Mouse (Mus musculus) lung, embryonic 14.5 days (tissue): ENCODE measurements around the gene Trib3. TPM values are rescaled to one million over a fixed set of nuclear protein-coding genes. Genes with fewer than 3 reads are reported as not detected.
"Not testable (repeated sequence)": the region's sequence is repeated elsewhere in the genome, so short reads cannot be mapped to it uniquely, and the experiment has no call there.

ENCODE experiments used
- ATAC-seq: fragments of 200-750 bp; cut with Nextera tagmentation; 2 replicates; pipeline ENCODE4 v1.8.0; 2017; ENCODE audit warnings: mild to moderate bottlenecking, moderate TSS enrichment, moderate library complexity; ENCODE audit not compliant: insufficient read depth
- DNase-seq: peaks from one replicate; pipeline ENCODE4 v3.0.0-alpha.2; 2015
- H3K27ac ChIP-seq: fragments of 300-500 bp; sonication (generic); 2 replicates; pipeline ENCODE4 v1.5.1; 2014; ENCODE audit warnings: low read depth, mild to moderate bottlenecking, moderate library complexity
- H3K27me3 ChIP-seq: fragments of 300-500 bp; sonication (generic); 2 replicates; pipeline ENCODE4 v1.6.1; 2014; ENCODE audit warnings: low read length, control low read depth; ENCODE audit not compliant: insufficient read depth
- H3K36me3 ChIP-seq: fragments of 300-500 bp; sonication (generic); 2 replicates; pipeline ENCODE4 v1.6.1; 2014; ENCODE audit warnings: control low read depth; ENCODE audit not compliant: insufficient read depth
- H3K4me1 ChIP-seq: fragments of 300-500 bp; sonication (generic); 2 replicates; pipeline ENCODE4 v1.6.1; 2014; ENCODE audit warnings: antibody characterized with exemption, control low read depth; ENCODE audit not compliant: insufficient read depth
- H3K4me2 ChIP-seq: fragments of 300-500 bp; sonication (generic); 2 replicates; pipeline ENCODE4 v1.6.1; 2014; ENCODE audit warnings: mild to moderate bottlenecking
- H3K4me3 ChIP-seq: fragments of 300-500 bp; sonication (generic); 2 replicates; pipeline ENCODE4 v1.5.1; 2014; ENCODE audit warnings: low read depth, low read length
- H3K9ac ChIP-seq: fragments of 300-500 bp; sonication (generic); 2 replicates; pipeline ENCODE4 v1.6.1; 2014
- H3K9me3 ChIP-seq: fragments of 300-500 bp; sonication (generic); 2 replicates; pipeline ENCODE4 v1.6.1; 2016; ENCODE audit warnings: low read depth, low read length, control low read depth
- CTCF ChIP-seq: IDR thresholded peaks from 2 replicates; pipeline ENCODE4 v1.5.1; 2016; ENCODE audit warnings: antibody characterized with exemption, low read depth
- WGBS: fragments of 180-500 bp; shearing (Covaris S2); extraction: QIAGEN DNeasy Blood & Tissue Kit; methylation state at CpG from one replicate; pipeline ENCODE4 v1.1.7; 2014; 5-methylcytosine and 5-hydroxymethylcytosine counted together
- polyA plus RNA-seq: library from polyadenylated mRNA; unstranded; fragments of >200 nt; fragmentation: Nextera tagmentation; extraction: Ambion mirVana; gene quantifications from 2 replicates; pipeline ENCODE4 v1.2.1, GENCODE M21; 2014

Trib3 gene
- polyA plus RNA-seq, 1 experiment from 2014 or later = 2.2 TPM

GRCm38 (mm10) chr2:152293179-152293726 lies 50.6 kb downstream of the Trib3 start:
- WGBS = 2% methylated on average over 15 of the region's 15 CpGs
- no peaks in the 10 kb centered on the region for H3K27me3 ChIP-seq
- 0 out of 2 replicates have a peak, but pooled peaks cover under 1% of the 10 kb centered on the region for H3K36me3 ChIP-seq
- no peak overlapping the region; the same call in 1 of the 2 replicates for H3K27ac ChIP-seq
- peak; percentile 44 for ATAC-seq
- peak overlapping the region; percentile 91 for H3K4me3 ChIP-seq
- H3K4me2 ChIP-seq = peak overlapping the region; percentile 82
- no peak for TF ChIP-seq CTCF
- H3K9me3 ChIP-seq = no peaks in the 10 kb centered on the region
- DNase-seq = no peak
- peaks cover 12% of the 10 kb centered on the region; the same call in 1 of the 2 replicates for H3K4me1 ChIP-seq
- peak overlapping the region; percentile 89 for H3K9ac ChIP-seq

GRCm38 (mm10) chr2:152292475-152292874 lies 51.4 kb downstream of the Trib3 start:
- no peaks in the 10 kb centered on the region for H3K27me3 ChIP-seq
- WGBS = 67% methylated on average over 2 of the region's 2 CpGs
- H3K9ac ChIP-seq = no peak overlapping the region
- no peak overlapping the region for H3K27ac ChIP-seq
- H3K4me1 ChIP-seq = peaks cover 8% of the 10 kb centered on the region; the same call in 1 of the 2 replicates
- H3K4me3 ChIP-seq = no peak overlapping the region
- no peak for TF ChIP-seq CTCF
- no peak for ATAC-seq
- no peak for DNase-seq
- no peaks in the 10 kb centered on the region for H3K9me3 ChIP-seq
- no peak overlapping the region for H3K4me2 ChIP-seq
- 0 out of 2 replicates have a peak, but pooled peaks cover 3% of the 10 kb centered on the region for H3K36me3 ChIP-seq

GRCm38 (mm10) chr2:152289623-152290022 lies 54.2 kb downstream of the Trib3 start:
- ATAC-seq, H3K4me1 ChIP-seq, H3K9me3 ChIP-seq, H3K9ac ChIP-seq, H3K4me2 ChIP-seq, DNase-seq, H3K4me3 ChIP-seq, H3K27me3 ChIP-seq, H3K27ac ChIP-seq: not testable (repeated sequence)
- WGBS = 57% methylated on average over 1 of the region's 2 CpGs
- H3K36me3 ChIP-seq = peaks cover 19% of the 10 kb centered on the region; the same call in 1 of the 2 replicates

- no peak for TF ChIP-seq CTCF
- Histone ChIP-seq H3K27me3 (no peaks in the 10 kb centered on the region), H3K9me3 (no peaks in the 10 kb centered on the region), H3K4me2 (no peak overlapping the region), H3K9ac (no peak overlapping the region), H3K4me1 (no peaks in the 10 kb centered on the region), H3K27ac (no peak overlapping the region), H3K36me3 (peaks cover 35% of the 10 kb centered on the region), H3K4me3 (no peak overlapping the region)
- no peak for ATAC-seq
- no peak for DNase-seq
- 65% methylated on average over 8 of the region's 8 CpGs for WGBS
Observed at GRCm38 (mm10) chr2:152288046-152288445, 55.8 kb downstream of the Trib3 start.

GRCm38 (mm10) chr2:152287560-152287959 lies 56.3 kb downstream of the Trib3 start:
- Histone ChIP-seq H3K4me3 (no peak overlapping the region), H3K4me1 (no peaks in the 10 kb centered on the region), H3K9me3 (no peaks in the 10 kb centered on the region), H3K27ac (no peak overlapping the region), H3K4me2 (no peak overlapping the region), H3K27me3 (no peaks in the 10 kb centered on the region), H3K36me3 (peaks cover 39% of the 10 kb centered on the region), H3K9ac (no peak overlapping the region)
- no peak for DNase-seq
- no peak for ATAC-seq
- TF ChIP-seq CTCF = no peak
- WGBS = 90% methylated on average over 5 of the region's 5 CpGs

Other genes with a start within 250 kb of the Trib3 start
- gene Srxn1, start 238.5 kb downstream of the Trib3 start, polyA plus RNA-seq = 5.6 and 6.6 TPM in 2 replicates
- gene Tcf15, start 200.5 kb downstream of the Trib3 start, polyA plus RNA-seq = 9.9 and 11.0 TPM in 2 replicates
- gene Csnk2a1, start 117.2 kb downstream of the Trib3 start, polyA plus RNA-seq = 97.1 and 98.2 TPM in 2 replicates
- gene Tbc1d20, start 50.2 kb downstream of the Trib3 start, polyA plus RNA-seq = 34.7 and 39.4 TPM in 2 replicates
- gene Rbck1, start 11.4 kb downstream of the Trib3 start, polyA plus RNA-seq = 85.8 and 92.8 TPM in 2 replicates
- gene Nrsn2, start 32.6 kb upstream of the Trib3 start, polyA plus RNA-seq = 0.26 TPM in 1 of 2 replicates, not detected in the other
- gene Sox12, start 54.0 kb upstream of the Trib3 start, polyA plus RNA-seq = 17.2 and 19.4 TPM in 2 replicates
- gene Zcchc3, start 71.0 kb upstream of the Trib3 start, polyA plus RNA-seq = 38.6 and 42.3 TPM in 2 replicates
- 0.53 and 1.3 TPM in 2 replicates for gene 6820408C15Rik, start 71.6 kb upstream of the Trib3 start, polyA plus RNA-seq
- gene Defb23, start 120.6 kb upstream of the Trib3 start, polyA plus RNA-seq = not detected in 2 replicates
- not detected in 2 replicates for gene Defb20, start 133.0 kb upstream of the Trib3 start, polyA plus RNA-seq
- gene Defb22, start 146.1 kb upstream of the Trib3 start, polyA plus RNA-seq = not detected in 2 replicates
- gene Defb26, start 167.7 kb upstream of the Trib3 start, polyA plus RNA-seq = not detected in 2 replicates
- not detected in 2 replicates for gene Defb28, start 174.2 kb upstream of the Trib3 start, polyA plus RNA-seq
- gene Defb29, start 196.1 kb upstream of the Trib3 start, polyA plus RNA-seq = not detected in 2 replicates
- gene Gm17416, start 225.3 kb upstream of the Trib3 start, polyA plus RNA-seq = not detected in 2 replicates
- not detected in 2 replicates for gene Defb21, start 228.7 kb upstream of the Trib3 start, polyA plus RNA-seq
- gene Defb19, start 236.3 kb upstream of the Trib3 start, polyA plus RNA-seq = not detected in 2 replicates